In the genomic region with DNA sequence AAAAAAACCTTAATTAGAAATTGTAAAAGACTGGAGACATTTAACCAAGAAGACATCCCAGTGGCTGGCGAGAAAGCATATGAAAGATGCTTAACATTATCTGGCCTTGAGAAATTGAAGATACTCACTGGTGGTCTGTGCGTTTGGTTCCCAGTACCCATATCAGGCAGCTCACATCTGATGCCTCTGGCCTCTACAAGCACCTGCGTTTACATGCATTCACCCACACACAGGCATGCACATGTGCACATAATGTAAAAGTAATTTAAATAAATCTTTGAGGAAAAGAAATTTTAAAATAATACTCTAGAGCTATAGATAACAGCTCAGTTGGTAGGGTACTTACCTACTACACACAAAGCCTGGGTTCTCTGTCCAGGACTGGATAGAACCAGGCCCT, we compare ENCODE assay signal across 25 mouse cellular contexts. TPM values are rescaled to one million over a fixed set of nuclear protein-coding genes. Genes with fewer than 3 reads are reported as not detected.
DNase-seq lines count a peak whose midpoint lies in the region; ATAC-seq and TF ChIP-seq lines count a peak whose summit lies in the region.
"Had no signal": no experiment of that assay in that cellular context is flagged by ENCODE, and none has a peak within 500 bp of the region (broad histone marks: within the 10 kb centered on the region; RNA-seq: fewer than 3 reads in every experiment).

No protein-coding gene starts in this region.

- H3K27me3 ChIP-seq in heart, embryonic 11.5 days (ENCODE audit: control insufficient read depth, insufficient read depth, low read length), result no peaks in the 10 kb centered on the region
- H3K27me3 ChIP-seq in midbrain, embryonic 11.5 days (ENCODE audit: control insufficient read depth, insufficient read depth, low read length), result no peaks in the 10 kb centered on the region
- no peaks in the 10 kb centered on the region for H3K27me3 ChIP-seq in midbrain, embryonic 14.5 days (ENCODE audit: control insufficient read depth, insufficient read depth, low read length)
- no peaks in the 10 kb centered on the region for H3K27me3 ChIP-seq in liver, embryonic 11.5 days (replicated peaks; ENCODE audit: control insufficient read depth, insufficient read depth, low read length)
- H3K27me3 ChIP-seq in liver, postnatal 0 days (ENCODE audit: insufficient read depth, low read length), result no peaks in the 10 kb centered on the region
- H3K27me3 ChIP-seq: CH12.LX; forebrain, embryonic 15.5 days; hindbrain, embryonic 15.5 days; limb, embryonic 15.5 days; midbrain, embryonic 15.5 days; neural tube, embryonic 12.5 days had no signal

- no peak for TF ChIP-seq CTCF in liver, postnatal 0 days (IDR thresholded peaks at IDR 0.05; ENCODE audit: low read depth)

- H3K9me3 ChIP-seq in heart, embryonic 11.5 days (replicated peaks; ENCODE audit: control insufficient read depth, low read length), result no peaks in the 10 kb centered on the region
- no peaks in the 10 kb centered on the region for H3K9me3 ChIP-seq in midbrain, embryonic 11.5 days (ENCODE audit: control insufficient read depth, low read length)
- H3K9me3 ChIP-seq in midbrain, embryonic 14.5 days (ENCODE audit: control insufficient read depth, low read length), result no peaks in the 10 kb centered on the region
- no peaks in the 10 kb centered on the region for H3K9me3 ChIP-seq in liver, embryonic 11.5 days (ENCODE audit: control insufficient read depth, low read length)
- no peaks in the 10 kb centered on the region for H3K9me3 ChIP-seq in liver, postnatal 0 days (ENCODE audit: low read length)
- H3K9me3 ChIP-seq: forebrain, embryonic 15.5 days; hindbrain, embryonic 15.5 days; limb, embryonic 15.5 days; midbrain, embryonic 15.5 days; neural tube, embryonic 12.5 days had no signal

- H3K4me1 ChIP-seq in heart, embryonic 11.5 days (ENCODE audit: control insufficient read depth, insufficient read depth, low read length), result peaks cover 11% of the 10 kb centered on the region; the same call in 1 of the 2 replicates
- H3K4me1 ChIP-seq in midbrain, embryonic 11.5 days (ENCODE audit: control insufficient read depth, insufficient read depth, low read length), result peaks cover 10% of the 10 kb centered on the region; the same call in 1 of the 2 replicates
- peaks cover 20% of the 10 kb centered on the region for H3K4me1 ChIP-seq in midbrain, embryonic 14.5 days (ENCODE audit: control insufficient read depth, insufficient read depth, low read length)
- H3K4me1 ChIP-seq in liver, embryonic 11.5 days (replicated peaks; ENCODE audit: control insufficient read depth, insufficient read depth, low read length), result peaks cover 20% of the 10 kb centered on the region
- H3K4me1 ChIP-seq in liver, postnatal 0 days (ENCODE audit: insufficient read depth), result peaks cover 20% of the 10 kb centered on the region

- H3K9ac ChIP-seq in heart, embryonic 11.5 days (ENCODE audit: low read depth, low read length), result no peak overlapping the region
- H3K9ac ChIP-seq in midbrain, embryonic 11.5 days (ENCODE audit: low read length), result no peak overlapping the region
- no peak overlapping the region for H3K9ac ChIP-seq in midbrain, embryonic 14.5 days (replicated peaks; ENCODE audit: low read length)
- peak overlapping the region; percentile 99 for H3K9ac ChIP-seq in liver, embryonic 11.5 days (ENCODE audit: low read depth, low read length)
- H3K9ac ChIP-seq in liver, postnatal 0 days (replicated peaks), result peak overlapping the region; percentile 97
- H3K9ac ChIP-seq: forebrain, embryonic 15.5 days; hindbrain, embryonic 15.5 days; limb, embryonic 15.5 days; midbrain, embryonic 15.5 days; neural tube, embryonic 12.5 days had no signal

- WGBS in heart, embryonic 11.5 days (ENCODE audit: insufficient replicate concordance), result 81% methylated on average over 3 of the region's 3 CpGs
- 89% methylated on average over 3 of the region's 3 CpGs for WGBS in midbrain, embryonic 11.5 days
- 95% methylated on average over 3 of the region's 3 CpGs for WGBS in midbrain, embryonic 14.5 days
- whole genome bisulfite sequencing in liver, embryonic 11.5 days, result 58% methylated on average over 3 of the region's 3 CpGs
- WGBS in liver, postnatal 0 days (ENCODE audit: insufficient replicate concordance), result 51% methylated on average over 3 of the region's 3 CpGs

- ATAC-seq in heart, embryonic 11.5 days (replicated peaks; ENCODE audit: insufficient number of reproducible peaks, low FRiP score, low TSS enrichment), result no peak
- ATAC-seq in midbrain, embryonic 11.5 days (ENCODE audit: low FRiP score), result no peak
- ATAC-seq in midbrain, embryonic 14.5 days (ENCODE audit: low FRiP score, low TSS enrichment), result no peak
- no peak for ATAC-seq in liver, embryonic 11.5 days (replicated peaks; ENCODE audit: low FRiP score)
- ATAC-seq in liver, postnatal 0 days, result no peak
- ATAC-seq: activated CD4-positive, CD25-positive, alpha-beta regulatory T cell, adult 4 months; forebrain, embryonic 15.5 days; midbrain, embryonic 15.5 days had no signal

- H3K4me3 ChIP-seq in heart, embryonic 11.5 days (ENCODE audit: low read depth, low read length), result no peak overlapping the region
- no peak overlapping the region for H3K4me3 ChIP-seq in midbrain, embryonic 11.5 days (ENCODE audit: low read depth, low read length)
- H3K4me3 ChIP-seq in midbrain, embryonic 14.5 days (replicated peaks; ENCODE audit: low read depth, low read length), result no peak overlapping the region
- H3K4me3 ChIP-seq in liver, embryonic 11.5 days (ENCODE audit: low read depth, low read length), result peak overlapping the region; percentile 89
- H3K4me3 ChIP-seq in liver, postnatal 0 days (ENCODE audit: low read depth, low read length), result peak overlapping the region; percentile 86
- H3K4me3 ChIP-seq: forebrain, embryonic 15.5 days; hindbrain, embryonic 15.5 days; limb, embryonic 15.5 days; midbrain, embryonic 15.5 days; neural tube, embryonic 12.5 days had no signal

- no peak for TF ChIP-seq EP300 in liver, postnatal 0 days (IDR thresholded peaks at IDR 0.05; ENCODE audit: low read depth)

- H3K27ac ChIP-seq in heart, embryonic 11.5 days (ENCODE audit: low read depth, low read length), result no peak overlapping the region; the same call in 1 of the 2 replicates
- no peak overlapping the region for H3K27ac ChIP-seq in midbrain, embryonic 11.5 days (ENCODE audit: low read depth, low read length)
- no peak overlapping the region for H3K27ac ChIP-seq in midbrain, embryonic 14.5 days (replicated peaks; ENCODE audit: low read depth, low read length)
- H3K27ac ChIP-seq in liver, embryonic 11.5 days (ENCODE audit: low read depth, low read length), result peak overlapping the region; percentile 100
- H3K27ac ChIP-seq in liver, postnatal 0 days (ENCODE audit: low read depth), result peak overlapping the region; percentile 100; the same call in 1 of the 2 replicates
- H3K27ac ChIP-seq: forebrain, embryonic 15.5 days; hindbrain, embryonic 15.5 days; kidney, postnatal 0 days; left cerebral cortex, adult 2 months; limb, embryonic 15.5 days; midbrain, embryonic 15.5 days; neural tube, embryonic 12.5 days had no signal

- DNase-seq in heart, adult 18-20 months, result no peak
- peak; percentile 47 for DNase-seq in midbrain, embryonic 11.5 days (ENCODE audit: low spot score, missing footprints)
- DNase-seq in midbrain, embryonic 14.5 days, result no peak
- no peak for DNase-seq in liver, embryonic 11.5 days (ENCODE audit: low spot score)
- DNase-seq in liver, postnatal 0 days, result no peak
- DNase-seq in spleen, postnatal 4 days (ENCODE audit: low spot score in 2 of 2), result no peak
- DNase-seq: adrenal gland, adult 8-10 months; B cell, adult 2 months; cerebellum, adult 18-20 months; cerebellum, postnatal 14 days; embryo, embryonic 11 days; gastrocnemius, postnatal 14 days; left cerebral cortex, postnatal 4 days; lung, postnatal 14 days; thymus, adult 2 months had no signal

- H3K36me3 ChIP-seq in heart, embryonic 11.5 days (ENCODE audit: control insufficient read depth, insufficient read depth, low read length), result no peaks in the 10 kb centered on the region
- H3K36me3 ChIP-seq in midbrain, embryonic 11.5 days (ENCODE audit: control insufficient read depth, insufficient read depth, low read length), result no peaks in the 10 kb centered on the region
- H3K36me3 ChIP-seq in midbrain, embryonic 14.5 days (ENCODE audit: control insufficient read depth, insufficient read depth, low read length), result 0 out of 2 replicates have a peak, but pooled peaks cover 3% of the 10 kb centered on the region
- peaks cover 3% of the 10 kb centered on the region; the same call in 1 of the 2 replicates for H3K36me3 ChIP-seq in liver, embryonic 11.5 days (ENCODE audit: control insufficient read depth, insufficient read depth, low read length)
- 0 out of 2 replicates have a peak, but pooled peaks cover 10% of the 10 kb centered on the region for H3K36me3 ChIP-seq in liver, postnatal 0 days (replicated peaks; ENCODE audit: insufficient read depth, low read length)
- H3K36me3 ChIP-seq: forebrain, embryonic 15.5 days; hindbrain, embryonic 15.5 days; limb, embryonic 15.5 days; midbrain, embryonic 15.5 days; neural tube, embryonic 12.5 days had no signal

- peak overlapping the region; percentile 83; the same call in 1 of the 2 replicates for H3K4me2 ChIP-seq in heart, embryonic 11.5 days
- no peak overlapping the region for H3K4me2 ChIP-seq in midbrain, embryonic 11.5 days
- no peak overlapping the region for H3K4me2 ChIP-seq in midbrain, embryonic 14.5 days (ENCODE audit: low read length)
- H3K4me2 ChIP-seq in liver, embryonic 11.5 days, result peak overlapping the region; percentile 77
- H3K4me2 ChIP-seq in liver, postnatal 0 days (ENCODE audit: low read depth, low read length), result peak overlapping the region; percentile 64
- H3K4me2 ChIP-seq: forebrain, embryonic 15.5 days; midbrain, embryonic 15.5 days; neural tube, embryonic 12.5 days had no signal

RNA-seq across cellular contexts. Expression of gene Hectd1, which starts 2.0 kb away (rescaled TPM):
- 38.7 and 42.4 TPM in 2 replicates for polyA plus RNA-seq in heart, embryonic 11.5 days (2014; fragmentation: Nextera tagmentation; extraction: Ambion mirVana)
- total RNA-seq in heart, adult 18-20 months (2021), result 10 to 100 TPM; 78.2 to 80.3 TPM
- polyA plus RNA-seq in midbrain, embryonic 11.5 days (2014; fragmentation: Nextera tagmentation; extraction: Ambion mirVana), result 30.3 and 35.1 TPM in 2 replicates
- polyA plus RNA-seq in midbrain, embryonic 14.5 days (2014; fragmentation: Nextera tagmentation; extraction: Ambion mirVana), result 41.9 and 47.5 TPM in 2 replicates
- polyA plus RNA-seq in liver, embryonic 11.5 days (2014; fragmentation: Nextera tagmentation; extraction: Ambion mirVana), result 59.4 and 60.0 TPM in 2 replicates
- 18.2 and 20.6 TPM in 2 replicates for polyA plus RNA-seq in liver, postnatal 0 days (2015; fragmentation: Nextera tagmentation; extraction: Ambion mirVana)

Comparison
In these comparisons a context has a peak if more than half of its experiments do, and no peak if none do; other contexts are left out.
1. H3K27ac ChIP-seq: peak in liver, embryonic 11.5 days (single experiment) and liver, postnatal 0 days (single experiment); none in heart, embryonic 11.5 days (single experiment), midbrain, embryonic 11.5 days (single experiment) and midbrain, embryonic 14.5 days (single experiment).
2. H3K4me2 ChIP-seq: peak in heart, embryonic 11.5 days (single experiment), liver, embryonic 11.5 days (single experiment) and liver, postnatal 0 days (single experiment); none in midbrain, embryonic 11.5 days (single experiment) and midbrain, embryonic 14.5 days (single experiment).
3. H3K4me3 ChIP-seq: peak in liver, embryonic 11.5 days (single experiment) and liver, postnatal 0 days (single experiment); none in heart, embryonic 11.5 days (single experiment), midbrain, embryonic 11.5 days (single experiment) and midbrain, embryonic 14.5 days (single experiment).
4. H3K9ac ChIP-seq: peak in liver, embryonic 11.5 days (single experiment) and liver, postnatal 0 days (single experiment); none in heart, embryonic 11.5 days (single experiment), midbrain, embryonic 11.5 days (single experiment) and midbrain, embryonic 14.5 days (single experiment).